Mouse (Mus musculus) liver, embryonic 18 days (tissue): ENCODE data around the gene Hps4. TPM values are rescaled to one million over a fixed set of nuclear protein-coding genes. Genes with fewer than 3 reads are reported as not detected.

ENCODE experiments used
- polyA plus RNA-seq: library from polyadenylated mRNA; depleted of rRNA; stranded (reverse); fragments of >200 nt; gene quantifications from 2 replicates; pipeline ENCODE4 v1.2.3, GENCODE M21; 2012; rRNA removed

The Hps4 gene
- 13.1 TPM in 2 replicates for polyA plus RNA-seq

GRCm38 (mm10) chr5:112342463-112343204 is at the start of gene Hps4, which contains the start of gene Srrd:
Hps4 (plus strand) TSS chr5:112343083.
Srrd (minus strand) TSS chr5:112343040.

GRCm38 (mm10) chr5:112325546-112326445 is 17.1 kb upstream of the Hps4 start, which contains the start of gene Tfip11:
Tfip11 (plus strand) TSS chr5:112326358.

GRCm38 (mm10) chr5:112355910-112356309 is 13.0 kb downstream of the Hps4 start, which contains the start of gene Gm6583:
Gm6583 (minus strand) TSS chr5:112356033.

GRCm38 (mm10) chr5:112394779-112395443 is 52.0 kb downstream of the Hps4 start, which contains the start of gene Asphd2:
Asphd2 (minus strand) TSS chr5:112394866.

Other genes with a start within 250 kb of the Hps4 start
- 0.67 and 0.97 TPM in 2 replicates for gene Cryba4, start 90.6 kb upstream of the Hps4 start, polyA plus RNA-seq
- 0.07 TPM in 1 of 2 replicates, not detected in the other for gene Crybb1, start 87.3 kb upstream of the Hps4 start, polyA plus RNA-seq
- gene Tpst2, start 66.4 kb upstream of the Hps4 start, polyA plus RNA-seq = 27.3 and 29.9 TPM in 2 replicates
- gene Tfip11, start 16.7 kb upstream of the Hps4 start, polyA plus RNA-seq = 9.9 and 11.0 TPM in 2 replicates
- 14.0 and 14.5 TPM in 2 replicates for gene Srrd, start within 50 bp of the Hps4 start, polyA plus RNA-seq
- gene Gm6583, start 12.9 kb downstream of the Hps4 start, polyA plus RNA-seq = 0.06 and 0.09 TPM in 2 replicates
- gene Asphd2, start 51.8 kb downstream of the Hps4 start, polyA plus RNA-seq = 0.07 TPM in 2 replicates
- gene Gm6588, start 106.3 kb downstream of the Hps4 start, polyA plus RNA-seq = not detected in 2 replicates
- 0.01 TPM in 2 replicates for gene Sez6l, start 234.1 kb downstream of the Hps4 start, polyA plus RNA-seq